Mouse (Mus musculus): ENCODE data around the gene Lhx2. TPM values are rescaled to one million over a fixed set of nuclear protein-coding genes. Genes with fewer than 3 reads are reported as not detected.

The Lhx2 gene
- polyA plus RNA-seq, 1 experiment from 2014 or later, result 29.0 TPM

DNA sequence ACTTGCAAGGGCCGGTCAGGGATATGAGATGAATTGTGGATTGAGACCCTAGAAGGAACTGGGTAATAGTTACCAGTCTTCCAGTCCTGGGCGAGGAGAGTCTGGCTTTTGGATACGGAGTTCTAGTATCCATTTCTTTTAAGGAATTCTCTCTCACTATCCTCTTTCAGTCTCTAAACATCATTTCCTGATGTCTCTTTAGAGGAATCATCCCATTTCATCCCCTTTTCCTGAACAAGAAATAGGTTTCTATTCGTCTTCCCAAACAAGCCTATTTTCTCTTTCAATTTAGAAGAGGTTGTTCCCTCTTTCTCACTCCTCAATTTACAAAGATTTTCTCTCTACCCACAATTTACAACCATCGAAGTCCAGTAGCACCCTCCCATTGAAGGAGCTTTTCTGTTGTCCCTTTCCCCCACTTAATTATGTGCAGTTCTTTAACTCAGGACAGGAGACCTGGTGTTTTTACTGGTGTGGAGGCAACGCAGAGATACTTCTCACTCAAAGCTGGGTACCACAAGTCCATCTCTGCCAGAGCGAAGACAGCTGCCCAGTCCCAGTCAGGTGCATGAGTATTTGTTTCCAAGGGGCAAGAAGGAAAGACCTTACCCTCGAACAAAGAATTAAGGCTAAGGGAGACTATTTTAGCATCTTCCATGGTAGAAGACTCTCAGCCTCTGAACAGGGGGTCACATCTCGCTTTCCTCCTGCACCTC, 987 bp downstream of the Lhx2 start:
- H3K27me3 ChIP-seq (ENCODE audit: control insufficient read depth, insufficient read depth, low read length), result peaks cover 70% of the 10 kb centered on the region
- peak overlapping the region; percentile 99 for H3K4me2 ChIP-seq (ENCODE audit: low read depth, severe bottlenecking)
- WGBS, result 2% methylated on average over 9 of the region's 9 CpGs
- peak overlapping the region; percentile 63; the same call in 1 of the 2 replicates for H3K9ac ChIP-seq (ENCODE audit: low read length)
- no peaks in the 10 kb centered on the region for H3K36me3 ChIP-seq (ENCODE audit: control insufficient read depth, insufficient read depth, low read length)
- H3K4me1 ChIP-seq (ENCODE audit: control insufficient read depth, insufficient read depth, low read length), result peaks cover 11% of the 10 kb centered on the region
- no peak overlapping the region for H3K27ac ChIP-seq (replicated peaks; ENCODE audit: low read depth, low read length)
- H3K4me3 ChIP-seq (ENCODE audit: low read depth, low read length), result peak overlapping the region; percentile 46
- no peaks in the 10 kb centered on the region for H3K9me3 ChIP-seq (ENCODE audit: control insufficient read depth, low read length)
- ATAC-seq (ENCODE audit: insufficient number of reproducible peaks, low FRiP score, low TSS enrichment, low read depth), result no peak
- peak; percentile 46 for DNase-seq (ENCODE audit: low spot score)

DNA sequence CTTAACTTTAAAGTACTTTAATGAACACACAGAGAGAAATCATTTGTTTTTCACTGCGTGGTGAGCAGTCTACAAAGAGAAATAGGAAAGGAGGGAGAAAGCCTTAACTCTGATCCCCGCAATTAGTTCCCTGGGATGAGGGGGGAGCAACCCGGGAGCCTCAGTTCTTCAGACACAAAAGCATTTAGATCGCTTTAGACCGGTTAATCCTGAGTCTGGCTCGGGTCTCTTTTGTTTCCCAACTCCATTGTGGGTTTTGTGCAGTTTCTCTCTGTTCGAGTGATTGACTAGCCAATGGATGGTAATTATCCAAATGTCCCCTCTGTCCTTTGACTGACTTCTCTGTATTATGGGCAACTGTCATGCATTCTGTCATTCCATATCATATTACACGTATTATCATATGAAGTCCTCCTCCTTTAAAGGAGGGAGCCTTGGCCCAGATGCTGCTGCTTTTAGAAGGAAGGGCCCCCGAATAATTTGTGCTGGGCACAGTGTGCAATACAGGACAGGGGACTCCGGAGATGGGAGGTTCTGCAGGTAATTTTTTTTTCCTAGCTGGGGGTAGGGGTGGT, 1.6 kb downstream of the Lhx2 start:
- no peak overlapping the region for H3K9ac ChIP-seq (ENCODE audit: low read length)
- peaks cover 67% of the 10 kb centered on the region for H3K27me3 ChIP-seq (ENCODE audit: control insufficient read depth, insufficient read depth, low read length)
- peaks cover 11% of the 10 kb centered on the region for H3K4me1 ChIP-seq (ENCODE audit: control insufficient read depth, insufficient read depth, low read length)
- no peaks in the 10 kb centered on the region for H3K36me3 ChIP-seq (ENCODE audit: control insufficient read depth, insufficient read depth, low read length)
- no peaks in the 10 kb centered on the region for H3K9me3 ChIP-seq (ENCODE audit: control insufficient read depth, low read length)
- DNase-seq (ENCODE audit: low spot score) (peak; percentile 31), ATAC-seq (ENCODE audit: insufficient number of reproducible peaks, low FRiP score, low TSS enrichment, low read depth) (no peak)
- no peak overlapping the region for H3K27ac ChIP-seq (replicated peaks; ENCODE audit: low read depth, low read length)
- no peak overlapping the region for H3K4me2 ChIP-seq (ENCODE audit: low read depth, severe bottlenecking)
- 3% methylated on average over 10 of the region's 10 CpGs for WGBS
- H3K4me3 ChIP-seq (ENCODE audit: low read depth, low read length), result no peak overlapping the region

DNA sequence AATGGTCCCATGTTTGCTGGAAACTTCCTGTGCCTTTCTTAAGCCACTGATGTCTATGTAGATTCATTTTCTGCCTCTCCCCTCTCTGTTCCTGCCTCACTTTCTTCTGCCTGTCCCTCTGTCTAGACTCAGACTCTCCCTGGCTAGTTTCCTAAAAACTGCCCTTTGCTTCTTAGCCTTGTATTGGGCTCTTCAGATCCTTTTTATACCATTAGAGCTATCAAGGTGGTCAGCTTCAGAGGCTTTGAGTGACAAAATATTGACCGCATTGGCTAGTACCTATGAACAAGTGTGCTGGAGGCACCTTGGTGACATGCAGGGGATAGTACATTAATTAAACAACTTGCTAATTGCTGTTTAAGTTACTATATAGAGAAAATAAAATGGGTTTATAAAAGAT, 4.5 kb downstream of the Lhx2 start:
- Histone ChIP-seq H3K4me3 (ENCODE audit: low read depth, low read length) (no peak overlapping the region), H3K9me3 (ENCODE audit: control insufficient read depth, low read length) (no peaks in the 10 kb centered on the region), H3K4me2 (ENCODE audit: low read depth, severe bottlenecking) (no peak overlapping the region), H3K9ac (ENCODE audit: low read length) (no peak overlapping the region), H3K4me1 (ENCODE audit: control insufficient read depth, insufficient read depth, low read length) (peaks cover 22% of the 10 kb centered on the region), H3K27ac (replicated peaks; ENCODE audit: low read depth, low read length) (no peak overlapping the region), H3K36me3 (ENCODE audit: control insufficient read depth, insufficient read depth, low read length) (no peaks in the 10 kb centered on the region), H3K27me3 (ENCODE audit: control insufficient read depth, insufficient read depth, low read length) (peaks cover 63% of the 10 kb centered on the region)
- WGBS, result 9% methylated on average over 1 of the region's 1 CpGs
- ATAC-seq (ENCODE audit: insufficient number of reproducible peaks, low FRiP score, low TSS enrichment, low read depth) (no peak), DNase-seq (ENCODE audit: low spot score) (no peak)

DNA sequence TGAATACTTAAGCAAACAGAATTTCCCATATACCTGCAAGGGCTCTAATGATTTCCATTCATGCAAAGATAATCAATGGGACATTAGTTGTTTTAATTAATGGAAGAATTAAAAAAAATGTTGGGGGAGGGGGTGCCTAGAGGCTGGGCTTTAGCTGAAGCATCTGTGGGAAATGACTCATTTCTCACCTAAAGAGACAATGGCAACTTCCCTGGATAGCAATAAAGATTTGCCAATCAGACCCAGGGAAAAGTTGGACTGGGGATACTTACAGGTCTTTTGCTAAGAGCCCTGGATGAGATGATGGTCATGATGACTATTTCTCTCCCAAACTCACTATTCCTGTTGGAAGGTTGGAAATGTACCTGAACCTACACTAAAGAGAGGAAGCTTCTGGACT, 5.6 kb downstream of the Lhx2 start:
- H3K9me3 ChIP-seq (ENCODE audit: control insufficient read depth, low read length), result no peaks in the 10 kb centered on the region
- H3K4me1 ChIP-seq (ENCODE audit: control insufficient read depth, insufficient read depth, low read length), result peaks cover 19% of the 10 kb centered on the region
- H3K27me3 ChIP-seq (ENCODE audit: control insufficient read depth, insufficient read depth, low read length), result peaks cover 62% of the 10 kb centered on the region
- DNase-seq (ENCODE audit: low spot score) (no peak), ATAC-seq (ENCODE audit: insufficient number of reproducible peaks, low FRiP score, low TSS enrichment, low read depth) (no peak)
- no peak overlapping the region for H3K4me3 ChIP-seq (ENCODE audit: low read depth, low read length)
- no peak overlapping the region for H3K4me2 ChIP-seq (ENCODE audit: low read depth, severe bottlenecking)
- H3K36me3 ChIP-seq (ENCODE audit: control insufficient read depth, insufficient read depth, low read length), result no peaks in the 10 kb centered on the region
- no peak overlapping the region for H3K9ac ChIP-seq (ENCODE audit: low read length)
- no peak overlapping the region for H3K27ac ChIP-seq (replicated peaks; ENCODE audit: low read depth, low read length)

DNA sequence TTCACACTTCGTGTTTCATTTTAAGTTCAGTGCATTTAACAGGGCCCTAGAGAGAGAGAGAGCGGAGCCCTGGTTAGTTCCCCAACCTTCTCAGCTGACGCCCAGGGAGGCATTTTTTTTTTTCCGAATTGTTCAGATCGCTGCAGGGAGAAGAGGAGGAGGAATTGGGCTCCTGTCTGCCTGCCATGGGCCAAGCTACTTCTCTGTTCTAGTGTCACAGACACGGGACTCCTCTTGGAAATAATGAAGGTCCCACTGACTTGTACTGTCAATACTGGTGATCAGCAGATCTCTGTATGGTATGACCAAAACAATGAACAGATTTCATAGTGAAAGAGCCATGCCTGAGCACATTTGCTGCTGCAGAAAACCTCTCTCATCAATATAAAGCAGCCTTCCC, 7.3 kb downstream of the Lhx2 start:
- Histone ChIP-seq H3K36me3 (ENCODE audit: control insufficient read depth, insufficient read depth, low read length) (no peaks in the 10 kb centered on the region), H3K4me1 (ENCODE audit: control insufficient read depth, insufficient read depth, low read length) (peaks cover 26% of the 10 kb centered on the region), H3K9me3 (ENCODE audit: control insufficient read depth, low read length) (no peaks in the 10 kb centered on the region), H3K9ac (ENCODE audit: low read length) (no peak overlapping the region), H3K27me3 (ENCODE audit: control insufficient read depth, insufficient read depth, low read length) (peaks cover 50% of the 10 kb centered on the region), H3K4me3 (ENCODE audit: low read depth, low read length) (no peak overlapping the region), H3K4me2 (ENCODE audit: low read depth, severe bottlenecking) (no peak overlapping the region), H3K27ac (replicated peaks; ENCODE audit: low read depth, low read length) (no peak overlapping the region)
- DNase-seq (ENCODE audit: low spot score) (peak; percentile 40), ATAC-seq (ENCODE audit: insufficient number of reproducible peaks, low FRiP score, low TSS enrichment, low read depth) (no peak)
- WGBS, result 2% methylated on average over 6 of the region's 6 CpGs

DNA sequence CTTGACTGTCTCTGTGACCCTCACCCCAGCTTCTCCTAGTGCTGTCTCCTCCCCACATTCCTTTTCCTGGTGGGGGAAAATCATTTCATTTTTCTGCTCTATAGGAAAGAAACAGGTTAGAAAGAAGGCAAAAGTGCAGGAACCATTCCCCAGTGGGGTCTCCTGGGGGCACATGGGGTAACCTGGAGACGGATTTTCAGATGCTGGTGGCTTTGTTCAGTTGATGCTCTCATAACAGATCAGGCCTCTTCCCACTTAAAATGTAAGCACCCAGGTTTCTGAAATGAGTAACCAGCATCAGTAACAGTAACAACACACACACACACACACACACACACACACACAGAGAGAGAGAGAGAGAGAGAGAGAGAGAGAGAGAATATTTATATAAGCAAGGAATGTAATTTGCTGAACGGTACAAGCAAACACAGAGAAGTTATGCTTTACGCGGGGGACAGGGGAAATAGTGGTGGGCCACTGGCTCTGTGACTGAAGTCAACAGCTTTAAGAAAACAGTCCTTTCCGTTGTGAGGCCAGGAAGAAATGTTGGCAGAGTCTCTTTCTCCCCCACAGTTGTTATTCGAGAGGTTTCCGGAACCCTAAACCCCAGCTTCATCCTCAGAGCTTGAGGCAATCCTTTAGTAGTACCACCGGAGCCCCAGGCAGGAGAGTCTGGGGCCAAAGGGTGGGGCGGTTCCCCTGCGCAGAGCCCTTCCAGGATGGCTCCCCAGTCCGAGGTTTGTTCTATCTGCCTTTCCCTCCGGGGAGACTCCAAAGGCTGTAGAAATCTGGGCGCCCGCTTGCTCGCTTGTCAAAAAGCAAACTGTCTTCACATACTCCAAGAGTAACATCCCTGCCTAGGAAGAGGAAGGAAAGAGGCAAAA, 8.0 kb downstream of the Lhx2 start:
- peak; percentile 66 for DNase-seq (ENCODE audit: low spot score)

DNA sequence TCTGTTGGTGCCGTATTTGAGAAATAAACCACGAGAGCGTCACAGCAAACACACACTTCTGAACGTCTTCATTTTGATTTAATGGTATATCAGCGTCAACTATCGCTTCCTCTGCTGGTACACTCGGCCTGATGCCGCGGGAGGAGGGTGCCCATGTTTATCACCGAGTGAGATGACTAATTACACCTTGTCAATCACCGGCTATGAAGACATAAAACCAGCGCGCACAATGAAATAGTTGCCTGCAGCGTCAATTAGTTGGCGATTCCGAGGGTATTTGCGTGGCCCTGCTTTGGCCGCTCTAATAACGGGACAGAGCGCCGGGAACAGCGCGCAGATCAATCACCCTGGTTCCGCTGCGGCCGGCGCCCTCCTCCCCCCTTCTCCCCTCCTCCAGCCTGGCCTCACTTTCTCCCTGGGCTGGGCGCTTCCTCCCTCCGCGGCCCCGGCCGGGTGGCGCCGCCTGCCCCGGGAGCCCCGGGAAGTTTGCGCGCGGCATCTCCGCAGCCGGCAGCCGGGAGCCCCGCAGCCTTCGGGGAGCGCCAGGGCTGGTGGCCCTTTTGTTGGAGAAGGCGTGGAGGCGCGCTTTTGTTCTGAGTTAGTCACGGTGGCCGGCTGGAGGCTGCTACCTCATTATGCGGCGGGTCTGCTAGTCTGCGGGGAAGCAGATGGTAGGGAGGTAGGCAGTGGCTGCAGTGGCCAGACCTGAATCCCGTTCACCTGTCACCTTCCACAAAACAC, 8.9 kb downstream of the Lhx2 start:
- DNase-seq (ENCODE audit: low spot score) (peak; percentile 76), ATAC-seq (ENCODE audit: insufficient number of reproducible peaks, low FRiP score, low TSS enrichment, low read depth) (no peak)
- Histone ChIP-seq H3K27ac (replicated peaks; ENCODE audit: low read depth, low read length) (peak overlapping the region; percentile 56), H3K9me3 (ENCODE audit: control insufficient read depth, low read length) (no peaks in the 10 kb centered on the region), H3K27me3 (ENCODE audit: control insufficient read depth, insufficient read depth, low read length) (peaks cover 51% of the 10 kb centered on the region), H3K4me1 (ENCODE audit: control insufficient read depth, insufficient read depth, low read length) (peaks cover 26% of the 10 kb centered on the region), H3K4me2 (ENCODE audit: low read depth, severe bottlenecking) (peak overlapping the region; percentile 89), H3K4me3 (ENCODE audit: low read depth, low read length) (peak overlapping the region; percentile 46), H3K9ac (ENCODE audit: low read length) (peak overlapping the region; percentile 78), H3K36me3 (ENCODE audit: control insufficient read depth, insufficient read depth, low read length) (no peaks in the 10 kb centered on the region)
- WGBS, result under 1% methylated on average over 53 of the region's 54 CpGs

More for the DNA sequence above, 8.0 kb downstream of the Lhx2 start:
- Histone ChIP-seq H3K4me2 (ENCODE audit: low read depth, severe bottlenecking) (peak overlapping the region; percentile 89), H3K27me3 (ENCODE audit: control insufficient read depth, insufficient read depth, low read length) (peaks cover 53% of the 10 kb centered on the region), H3K4me1 (ENCODE audit: control insufficient read depth, insufficient read depth, low read length) (peaks cover 26% of the 10 kb centered on the region), H3K4me3 (ENCODE audit: low read depth, low read length) (peak overlapping the region; percentile 46), H3K9ac (ENCODE audit: low read length) (peak overlapping the region; percentile 78), H3K36me3 (ENCODE audit: control insufficient read depth, insufficient read depth, low read length) (no peaks in the 10 kb centered on the region), H3K27ac (replicated peaks; ENCODE audit: low read depth, low read length) (no peak overlapping the region), H3K9me3 (ENCODE audit: control insufficient read depth, low read length) (no peaks in the 10 kb centered on the region)
- ATAC-seq (ENCODE audit: insufficient number of reproducible peaks, low FRiP score, low TSS enrichment, low read depth), result no peak
- WGBS, result 3% methylated on average over 15 of the region's 15 CpGs
